Mouse (Mus musculus) lung, postnatal 0 days (tissue): ENCODE data around the gene Lrch3.

ENCODE experiments used
- CTCF ChIP-seq: IDR thresholded peaks from 2 replicates; pipeline ENCODE4 v1.5.1; 2016; ENCODE audit warnings: antibody characterized with exemption, mild to moderate bottlenecking
- EP300 ChIP-seq: IDR thresholded peaks from 2 replicates; pipeline ENCODE4 v1.6.1; 2016; ENCODE audit warnings: antibody characterized with exemption, mild to moderate bottlenecking, control low read depth

GRCm38 (mm10) chr16:33015396-33015907 lies 101.6 kb downstream of the Lrch3 start:
- TF ChIP-seq EP300 (no peak), CTCF (no peak)
